Mouse (Mus musculus) CD4-positive helper T cell, adult 2 months (primary cell): ENCODE data around the gene Dok7.

Source experiments
- DNase-seq: peaks from one replicate; pipeline ENCODE4 v3.0.0-alpha.2; 2012; ENCODE audit warnings: low read depth, missing footprints, low spot score

Gene Dok7

DNA sequence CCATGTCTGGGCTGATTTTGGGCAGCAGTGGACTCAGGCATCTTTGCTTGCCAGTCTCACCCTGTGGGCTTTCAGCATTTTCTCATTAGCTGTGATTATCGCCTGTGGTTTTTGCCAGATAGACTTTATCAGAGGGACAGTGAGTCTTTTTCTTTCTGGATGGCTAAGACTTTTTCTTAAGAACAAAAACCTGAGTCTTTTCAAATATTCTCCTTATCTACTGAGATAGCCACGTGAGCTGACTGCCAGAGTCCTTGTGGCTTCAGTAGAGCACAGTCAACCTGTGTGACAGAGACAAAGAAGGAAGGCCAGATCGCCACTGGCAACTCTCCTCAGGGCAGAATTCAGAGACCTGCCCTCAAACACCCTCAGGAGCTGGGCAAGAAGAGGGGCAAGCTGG is 61.1 kb downstream of the Dok7 start:
- DNase-seq, result no peak

DNA sequence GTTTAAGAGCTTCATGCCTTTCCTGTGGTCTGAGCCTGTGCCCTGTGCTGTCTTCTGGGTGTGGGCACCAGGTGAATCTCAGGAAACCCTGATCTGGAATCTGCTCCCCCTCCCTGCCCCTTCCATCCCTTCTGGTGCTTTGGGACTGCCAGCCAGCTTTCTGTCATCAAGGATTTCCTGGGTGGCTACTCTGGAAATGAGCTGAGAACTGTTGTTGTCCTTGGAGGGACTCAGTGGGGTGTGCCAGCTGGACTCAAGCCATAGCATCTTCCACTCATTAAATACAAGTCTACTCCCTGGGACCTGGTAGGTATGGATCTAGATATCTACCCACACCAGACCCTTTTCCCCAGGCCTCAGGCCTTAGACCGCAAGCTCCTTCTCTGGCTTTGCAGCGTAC is 61.9 kb downstream of the Dok7 start:
- no peak for DNase-seq

DNA sequence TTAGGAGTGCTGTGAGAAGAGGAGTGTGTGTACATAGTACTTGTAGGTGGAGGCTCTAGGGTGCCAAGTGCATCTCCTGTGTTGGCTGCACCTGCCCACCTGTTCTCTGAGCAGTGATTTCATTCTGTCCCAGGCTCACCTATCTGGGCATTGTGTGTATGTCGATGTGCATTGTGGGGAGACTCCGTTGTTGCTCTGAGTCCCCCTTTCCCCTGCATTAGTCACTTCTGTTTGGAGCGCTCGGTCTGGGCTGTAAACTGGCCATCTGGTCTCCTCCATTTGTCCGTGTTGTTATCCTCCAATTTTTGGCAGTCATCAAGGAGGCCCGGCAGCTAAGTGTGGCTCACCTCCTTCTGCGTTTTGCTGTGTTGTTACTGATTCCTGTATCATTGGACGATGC is 63.5 kb downstream of the Dok7 start:
- no peak for DNase-seq

DNA sequence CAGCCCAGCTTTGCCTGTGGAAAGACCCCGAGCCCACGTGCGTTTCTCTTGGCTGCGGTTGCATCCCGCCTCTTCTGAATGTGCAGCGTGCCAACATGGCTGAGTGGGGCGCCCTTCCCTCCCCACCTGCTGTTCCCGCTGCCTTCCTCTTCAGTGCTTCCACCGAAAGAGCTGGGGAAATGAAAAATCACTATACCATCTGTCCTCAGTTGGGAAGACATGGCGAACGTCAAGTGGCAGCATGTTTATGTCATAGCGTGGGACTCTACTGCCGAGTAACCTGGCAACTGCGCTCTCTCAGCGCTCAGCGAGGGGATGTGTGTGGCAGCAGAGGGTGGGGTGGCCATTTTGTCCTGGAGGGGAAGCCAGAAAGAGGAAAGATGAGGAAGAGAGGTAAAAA is 72.6 kb downstream of the Dok7 start:
- DNase-seq, result no peak

DNA sequence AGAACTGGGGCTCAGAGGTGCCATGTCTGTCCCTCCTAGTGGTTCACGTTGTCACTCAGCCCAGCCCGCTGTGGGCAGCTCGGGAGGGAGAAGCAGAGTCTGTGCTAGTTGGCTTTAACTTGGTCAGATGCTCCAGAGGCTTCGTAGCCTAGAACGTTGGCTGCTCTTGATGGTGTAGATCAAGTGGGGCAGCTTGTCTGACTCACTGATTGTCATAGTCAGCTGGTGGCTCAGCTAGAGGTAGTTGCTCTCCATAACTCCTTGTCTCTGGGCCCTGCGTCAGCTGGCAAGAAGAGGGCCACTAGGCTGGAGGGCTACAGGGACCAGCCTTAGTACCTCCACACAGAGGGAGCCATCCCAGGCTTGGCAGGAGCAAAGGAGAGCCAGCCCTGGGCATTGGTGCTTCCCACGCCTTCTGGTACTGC is 73.2 kb downstream of the Dok7 start:
- DNase-seq, result no peak

DNA sequence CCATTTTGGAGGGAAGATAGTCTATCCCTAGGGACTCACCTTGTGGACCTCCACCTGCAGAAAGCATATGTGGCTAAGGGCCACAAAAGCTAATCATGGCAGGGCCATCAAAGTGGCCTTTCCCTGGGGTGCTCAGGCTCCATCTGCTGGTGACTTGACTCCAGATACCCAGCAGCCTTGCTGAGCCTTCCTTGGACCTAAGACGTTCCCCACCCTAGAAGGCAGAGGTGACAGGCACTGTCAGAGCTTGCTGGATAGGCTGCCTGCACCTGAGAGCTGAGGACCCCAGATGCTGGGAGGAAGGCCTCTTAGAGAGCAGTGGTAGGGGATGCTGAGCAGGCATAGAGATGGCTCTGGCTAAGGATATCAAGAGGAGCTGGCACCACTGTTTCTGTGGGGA is 74.7 kb downstream of the Dok7 start:
- DNase-seq, result no peak

DNA sequence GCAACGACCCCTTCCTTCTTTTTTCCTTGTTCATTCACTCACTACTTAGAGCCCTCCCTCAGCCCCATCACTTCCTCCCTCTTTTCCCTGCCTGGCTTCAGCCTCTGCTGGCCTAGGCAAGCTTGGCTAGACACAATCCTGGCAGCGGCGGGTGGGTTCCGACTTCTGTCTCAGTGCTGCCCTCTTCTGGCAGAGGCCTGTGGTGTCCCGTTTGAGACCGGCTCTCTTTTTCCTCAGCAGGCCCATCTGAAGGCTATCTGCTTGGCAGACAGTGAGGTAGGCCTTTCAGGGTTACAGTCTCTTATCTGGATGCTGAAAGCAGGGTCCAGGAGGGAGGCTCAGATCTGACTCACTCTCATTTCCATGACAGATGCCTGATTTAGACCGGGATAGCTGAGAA is 75.2 kb downstream of the Dok7 start:
- peak; percentile 46 for DNase-seq

DNA sequence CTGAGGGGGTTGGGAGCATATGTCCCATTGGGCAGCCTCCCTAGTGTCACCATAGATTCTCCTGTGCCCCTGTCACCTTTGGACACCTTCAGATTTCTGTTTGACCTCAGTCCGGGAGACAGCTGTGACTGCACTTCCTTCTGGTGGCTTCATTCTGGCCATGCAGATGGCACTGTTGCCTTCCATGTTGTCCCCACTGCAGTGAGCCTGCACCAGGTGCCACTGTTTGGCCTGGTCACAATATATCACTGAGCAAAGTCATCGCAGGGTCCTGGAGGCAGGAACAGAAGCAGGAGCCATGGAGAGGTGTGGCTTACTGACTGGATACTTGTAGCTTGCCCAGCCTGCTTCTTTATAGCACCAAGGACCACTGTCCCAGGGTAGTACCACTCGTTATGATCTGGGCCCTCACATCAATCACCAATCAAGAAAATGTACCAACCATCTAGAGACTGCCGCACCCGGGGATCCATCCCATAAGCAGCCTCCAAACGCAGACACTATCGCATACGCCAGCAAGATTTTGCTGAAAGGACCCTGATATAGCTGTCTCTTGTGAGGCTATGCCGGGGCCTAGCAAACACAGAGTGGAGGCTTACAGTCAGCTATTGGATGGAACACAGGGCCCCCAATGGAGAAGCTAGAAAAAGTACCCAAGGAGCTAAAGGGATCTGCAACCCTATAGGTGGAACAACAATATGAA is 75.9 kb downstream of the Dok7 start:
- DNase-seq, result no peak

DNA sequence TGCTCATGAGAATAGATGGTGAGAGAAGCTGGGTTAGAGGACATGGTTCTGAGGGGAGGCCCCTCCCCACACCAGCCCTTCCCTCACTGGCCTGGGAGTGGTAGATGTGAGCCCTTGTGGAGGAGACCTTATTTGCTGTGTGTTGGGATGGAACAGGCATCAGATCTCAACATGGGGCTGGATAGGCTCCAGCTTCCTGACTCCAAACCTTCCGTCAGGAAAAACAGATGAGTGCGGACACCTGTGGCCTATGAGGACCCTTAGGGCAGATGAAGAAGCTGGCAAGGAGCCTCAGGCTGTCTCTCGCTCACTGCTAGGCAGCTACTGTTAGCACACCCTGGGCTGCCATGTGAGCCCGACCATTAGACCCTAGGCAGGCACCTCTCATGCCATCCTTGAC is 76.9 kb downstream of the Dok7 start:
- DNase-seq, result no peak

DNA sequence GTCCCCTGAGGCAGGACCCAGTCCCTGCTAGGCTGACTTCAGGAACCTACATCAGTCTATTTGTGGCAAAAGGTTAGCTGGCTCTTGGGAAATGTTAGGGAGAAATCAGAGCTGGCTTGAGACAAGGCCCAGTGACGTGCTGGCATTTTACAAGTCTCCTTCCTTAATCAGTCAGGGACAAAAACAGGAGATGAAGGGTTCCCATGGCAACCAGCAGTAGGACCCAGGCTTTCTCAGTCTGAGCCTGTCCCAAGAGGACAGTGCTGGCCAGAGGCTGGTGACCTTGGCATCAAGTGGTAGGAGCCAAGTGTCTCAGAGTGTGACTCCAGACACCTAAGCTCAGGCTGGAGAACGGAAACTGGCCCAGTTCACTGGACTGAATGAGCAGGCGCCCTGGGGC is 77.7 kb downstream of the Dok7 start:
- DNase-seq, result no peak

DNA sequence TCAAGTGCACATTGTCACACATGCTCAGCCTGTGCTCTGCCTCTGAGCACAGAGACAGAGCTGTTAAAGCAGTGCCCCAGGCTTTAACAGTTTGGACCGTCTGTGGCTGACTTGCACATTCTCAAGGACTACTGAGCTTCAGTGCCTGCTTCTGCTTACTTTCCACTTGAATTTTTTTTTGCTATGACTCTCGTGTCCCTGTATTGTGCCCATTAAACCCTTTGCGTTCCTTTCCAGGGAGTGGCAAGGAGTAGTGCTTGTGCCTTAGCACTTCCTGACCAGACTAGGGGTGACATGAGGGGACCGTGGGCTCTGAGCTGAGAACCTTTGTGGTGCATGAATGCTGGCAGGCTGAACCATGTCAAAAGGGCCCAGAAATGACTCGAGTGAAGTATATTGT is 79.3 kb downstream of the Dok7 start:
- no peak for DNase-seq
